Mouse (Mus musculus): Measurements from ENCODE around the gene E030030I06Rik. TPM values are rescaled to one million over a fixed set of nuclear protein-coding genes. Genes with fewer than 3 reads are reported as not detected.
A peak's percentile ranks its signal among the peaks of the same experiment; 100 is the strongest.
"Not testable (repeated sequence)": the region's sequence is repeated elsewhere in the genome, so short reads cannot be mapped to it uniquely, and the experiment has no call there.

The E030030I06Rik gene
- polyA plus RNA-seq, 2 experiments, result 10.6 to 16.7 TPM

GRCm38 (mm10) chr10:22167061-22167460, 18.0 kb upstream of the E030030I06Rik start:
- H3K27ac ChIP-seq (replicated peaks; ENCODE audit: low read depth, low read length); H3K9me3 ChIP-seq (ENCODE audit: control insufficient read depth, low read length); ATAC-seq (ENCODE audit: low FRiP score, low read depth); H3K36me3 ChIP-seq (ENCODE audit: control insufficient read depth, insufficient read depth, low read length); H3K9ac ChIP-seq (ENCODE audit: low read depth, low read length, severe bottlenecking); H3K27me3 ChIP-seq (ENCODE audit: control insufficient read depth, insufficient read depth, low read length); H3K4me2 ChIP-seq (replicated peaks; ENCODE audit: low read depth, low read length, severe bottlenecking); H3K4me1 ChIP-seq (ENCODE audit: control insufficient read depth, insufficient read depth, low read length); DNase-seq (ENCODE audit: low spot score); H3K4me3 ChIP-seq (replicated peaks; ENCODE audit: low read length): not testable (repeated sequence)
- WGBS, result 83% methylated on average over 1 of the region's 1 CpGs

GRCm38 (mm10) chr10:22166025-22166424, 17.0 kb upstream of the E030030I06Rik start:
- H3K9me3 ChIP-seq (ENCODE audit: control insufficient read depth, low read length); H3K4me2 ChIP-seq (replicated peaks; ENCODE audit: low read depth, low read length, severe bottlenecking); ATAC-seq (ENCODE audit: low FRiP score, low read depth); H3K27ac ChIP-seq (replicated peaks; ENCODE audit: low read depth, low read length); DNase-seq (ENCODE audit: low spot score); H3K9ac ChIP-seq (ENCODE audit: low read depth, low read length, severe bottlenecking); H3K4me3 ChIP-seq (replicated peaks; ENCODE audit: low read length); H3K27me3 ChIP-seq (ENCODE audit: control insufficient read depth, insufficient read depth, low read length); H3K4me1 ChIP-seq (ENCODE audit: control insufficient read depth, insufficient read depth, low read length); H3K36me3 ChIP-seq (ENCODE audit: control insufficient read depth, insufficient read depth, low read length): not testable (repeated sequence)
- WGBS, result 64% methylated on average over 2 of the region's 2 CpGs

GRCm38 (mm10) chr10:22165328-22166003, 16.4 kb upstream of the E030030I06Rik start:
- H3K4me1 ChIP-seq (ENCODE audit: control insufficient read depth, insufficient read depth, low read length); H3K9ac ChIP-seq (ENCODE audit: low read depth, low read length, severe bottlenecking); DNase-seq (ENCODE audit: low spot score); H3K36me3 ChIP-seq (ENCODE audit: control insufficient read depth, insufficient read depth, low read length); H3K27me3 ChIP-seq (ENCODE audit: control insufficient read depth, insufficient read depth, low read length); ATAC-seq (ENCODE audit: low FRiP score, low read depth); H3K27ac ChIP-seq (replicated peaks; ENCODE audit: low read depth, low read length); H3K4me3 ChIP-seq (replicated peaks; ENCODE audit: low read length); H3K4me2 ChIP-seq (replicated peaks; ENCODE audit: low read depth, low read length, severe bottlenecking); H3K9me3 ChIP-seq (ENCODE audit: control insufficient read depth, low read length): not testable (repeated sequence)
- WGBS, result 59% methylated on average over 4 of the region's 5 CpGs

- H3K4me3 ChIP-seq (replicated peaks; ENCODE audit: low read length); H3K9ac ChIP-seq (ENCODE audit: low read depth, low read length, severe bottlenecking); H3K4me1 ChIP-seq (ENCODE audit: control insufficient read depth, insufficient read depth, low read length); H3K36me3 ChIP-seq (ENCODE audit: control insufficient read depth, insufficient read depth, low read length); H3K27ac ChIP-seq (replicated peaks; ENCODE audit: low read depth, low read length); H3K9me3 ChIP-seq (ENCODE audit: control insufficient read depth, low read length); DNase-seq (ENCODE audit: low spot score): not testable (repeated sequence)
- peak; percentile 41; the same call in 1 of the 2 replicates for ATAC-seq (ENCODE audit: low FRiP score, low read depth)
- H3K4me2 ChIP-seq (replicated peaks; ENCODE audit: low read depth, low read length, severe bottlenecking), result peak overlapping the region; percentile 26; the same call in 1 of the 2 replicates
- peaks cover 16% of the 10 kb centered on the region; the same call in 1 of the 2 replicates for H3K27me3 ChIP-seq (ENCODE audit: control insufficient read depth, insufficient read depth, low read length)
- 35% methylated on average over 13 of the region's 16 CpGs for WGBS
Observed at GRCm38 (mm10) chr10:22163705-22164583, 14.9 kb upstream of the E030030I06Rik start.

GRCm38 (mm10) chr10:22163279-22163678, 14.2 kb upstream of the E030030I06Rik start:
- H3K4me3 ChIP-seq (replicated peaks; ENCODE audit: low read length); H3K9me3 ChIP-seq (ENCODE audit: control insufficient read depth, low read length); ATAC-seq (ENCODE audit: low FRiP score, low read depth); H3K9ac ChIP-seq (ENCODE audit: low read depth, low read length, severe bottlenecking); H3K27ac ChIP-seq (replicated peaks; ENCODE audit: low read depth, low read length); H3K36me3 ChIP-seq (ENCODE audit: control insufficient read depth, insufficient read depth, low read length); H3K4me1 ChIP-seq (ENCODE audit: control insufficient read depth, insufficient read depth, low read length); DNase-seq (ENCODE audit: low spot score): not testable (repeated sequence)
- WGBS, result 9% methylated on average over 9 of the region's 9 CpGs
- H3K4me2 ChIP-seq (replicated peaks; ENCODE audit: low read depth, low read length, severe bottlenecking), result peak overlapping the region; percentile 26; the same call in 1 of the 2 replicates
- peaks cover 23% of the 10 kb centered on the region; the same call in 1 of the 2 replicates for H3K27me3 ChIP-seq (ENCODE audit: control insufficient read depth, insufficient read depth, low read length)
